Mouse (Mus musculus) E14TG2a.4 (cell line): ENCODE data around the gene Cela1.

Experiments used
- H3K27me3 ChIP-seq: 2 replicates; pipeline ENCODE4 v1.6.1; 2014; ENCODE audit warnings: low read length, control low read depth; ENCODE audit not compliant: insufficient read depth
- H3K36me3 ChIP-seq: 2 replicates; pipeline ENCODE4 v1.6.1; 2014; ENCODE audit warnings: low read length, control low read depth; ENCODE audit not compliant: insufficient read depth
- H3K4me1 ChIP-seq: replicated peaks from 2 replicates; pipeline ENCODE4 v1.6.1; 2014; ENCODE audit warnings: low read depth, low read length, control low read depth
- H3K4me3 ChIP-seq: replicated peaks from 2 replicates; pipeline ENCODE4 v1.5.1; 2014; ENCODE audit warnings: mild to moderate bottlenecking, low read length
- H3K9me3 ChIP-seq: 2 replicates; pipeline ENCODE4 v1.6.1; 2014; ENCODE audit warnings: low read length, control low read depth
- CTCF ChIP-seq: conservative IDR thresholded peaks from 2 replicates; pipeline ENCODE4 v1.5.1; 2014; ENCODE audit warnings: low read length
- NANOG ChIP-seq: IDR thresholded peaks from 2 replicates; pipeline ENCODE4 v1.6.1; 2014; ENCODE audit warnings: borderline replicate concordance, low read length, mixed read lengths
- POU5F1 ChIP-seq: IDR thresholded peaks from 2 replicates; pipeline ENCODE4 v1.6.1; 2014; ENCODE audit warnings: low read length, borderline replicate concordance

The Cela1 gene

GRCm38 (mm10) chr15:100684450-100684849 is 3.3 kb downstream of the Cela1 start:
- H3K9me3 ChIP-seq = no peaks in the 10 kb centered on the region
- TF ChIP-seq NANOG = no peak
- no peak for TF ChIP-seq CTCF
- no peak for TF ChIP-seq POU5F1
- no peaks in the 10 kb centered on the region for H3K36me3 ChIP-seq
- H3K4me1 ChIP-seq = peaks cover 47% of the 10 kb centered on the region
- H3K4me3 ChIP-seq = peak overlapping the region; percentile 65
- H3K27me3 ChIP-seq = peaks cover 36% of the 10 kb centered on the region

GRCm38 (mm10) chr15:100683041-100683440 is 4.7 kb downstream of the Cela1 start:
- TF ChIP-seq NANOG = no peak
- TF ChIP-seq POU5F1 = no peak
- TF ChIP-seq CTCF = peak; percentile 99
- Histone ChIP-seq H3K4me1 (peaks cover 59% of the 10 kb centered on the region), H3K27me3 (peaks cover 31% of the 10 kb centered on the region), H3K4me3 (no peak overlapping the region), H3K9me3 (no peaks in the 10 kb centered on the region), H3K36me3 (no peaks in the 10 kb centered on the region)

DNA sequence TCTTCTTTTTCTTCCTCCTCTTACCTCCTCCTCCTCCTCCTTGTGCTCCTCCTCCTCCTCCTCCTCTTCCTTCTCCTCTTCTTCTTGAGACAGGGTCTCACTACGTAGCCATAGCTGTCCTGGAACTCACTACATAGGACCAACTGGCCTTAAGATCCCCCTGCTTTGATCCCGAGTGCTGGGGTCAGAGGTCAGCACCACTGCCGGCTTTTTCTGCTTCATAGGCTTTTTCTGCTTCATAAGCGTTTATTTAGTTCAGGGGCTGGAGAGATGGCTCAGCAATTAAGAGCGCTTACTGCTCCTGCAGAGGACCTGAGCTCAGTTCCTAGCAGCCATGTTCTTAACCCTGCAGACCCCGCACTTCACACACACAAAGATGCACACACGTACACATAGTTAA is 6.0 kb downstream of the Cela1 start:
- H3K9me3 ChIP-seq = no peaks in the 10 kb centered on the region
- H3K36me3 ChIP-seq = no peaks in the 10 kb centered on the region
- no peak overlapping the region for H3K4me3 ChIP-seq
- no peak for TF ChIP-seq NANOG
- no peak for TF ChIP-seq CTCF
- TF ChIP-seq POU5F1 = no peak
- H3K27me3 ChIP-seq = peaks cover 26% of the 10 kb centered on the region
- H3K4me1 ChIP-seq = peaks cover 49% of the 10 kb centered on the region

GRCm38 (mm10) chr15:100680381-100680780 is 7.3 kb downstream of the Cela1 start:
- no peak for TF ChIP-seq NANOG
- TF ChIP-seq POU5F1 = no peak
- no peak for TF ChIP-seq CTCF

GRCm38 (mm10) chr15:100679005-100679404 is 8.7 kb downstream of the Cela1 start:
- H3K4me3 ChIP-seq = no peak overlapping the region
- peaks cover 52% of the 10 kb centered on the region for H3K4me1 ChIP-seq
- H3K9me3 ChIP-seq = no peaks in the 10 kb centered on the region
- peaks cover 5% of the 10 kb centered on the region for H3K27me3 ChIP-seq
- TF ChIP-seq NANOG = no peak
- TF ChIP-seq POU5F1 = no peak
- TF ChIP-seq CTCF = no peak
- H3K36me3 ChIP-seq = no peaks in the 10 kb centered on the region

More at GRCm38 (mm10) chr15:100680381-100680780, 7.3 kb downstream of the Cela1 start:
- no peaks in the 10 kb centered on the region for H3K9me3 ChIP-seq
- no peak overlapping the region for H3K4me3 ChIP-seq
- H3K36me3 ChIP-seq = no peaks in the 10 kb centered on the region
- peaks cover 17% of the 10 kb centered on the region for H3K27me3 ChIP-seq
- H3K4me1 ChIP-seq = peaks cover 52% of the 10 kb centered on the region

DNA sequence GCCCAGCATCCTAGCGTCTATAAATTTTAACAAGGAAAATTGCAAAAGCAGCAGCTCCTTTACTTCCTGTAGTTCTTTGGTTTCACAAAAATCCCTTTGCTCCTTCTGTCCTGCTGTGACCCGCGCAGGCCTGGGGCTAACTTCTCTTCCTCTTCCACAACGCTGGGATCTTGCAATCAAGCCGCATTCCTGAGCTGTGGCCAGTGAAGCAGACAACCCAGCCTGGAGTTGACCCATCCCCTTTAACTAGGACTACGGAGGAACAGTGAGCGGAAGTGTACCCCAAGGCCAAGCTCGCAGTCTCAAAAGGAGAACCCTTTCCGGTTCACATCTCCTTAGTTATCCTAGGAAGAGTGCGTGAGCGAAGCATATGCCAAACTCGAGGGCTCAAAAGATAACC is 9.1 kb downstream of the Cela1 start:
- no peaks in the 10 kb centered on the region for H3K36me3 ChIP-seq
- peaks cover 5% of the 10 kb centered on the region for H3K27me3 ChIP-seq
- no peaks in the 10 kb centered on the region for H3K9me3 ChIP-seq
- peaks cover 55% of the 10 kb centered on the region for H3K4me1 ChIP-seq
- no peak overlapping the region for H3K4me3 ChIP-seq
- TF ChIP-seq POU5F1 (no peak), NANOG (no peak), CTCF (no peak)

DNA sequence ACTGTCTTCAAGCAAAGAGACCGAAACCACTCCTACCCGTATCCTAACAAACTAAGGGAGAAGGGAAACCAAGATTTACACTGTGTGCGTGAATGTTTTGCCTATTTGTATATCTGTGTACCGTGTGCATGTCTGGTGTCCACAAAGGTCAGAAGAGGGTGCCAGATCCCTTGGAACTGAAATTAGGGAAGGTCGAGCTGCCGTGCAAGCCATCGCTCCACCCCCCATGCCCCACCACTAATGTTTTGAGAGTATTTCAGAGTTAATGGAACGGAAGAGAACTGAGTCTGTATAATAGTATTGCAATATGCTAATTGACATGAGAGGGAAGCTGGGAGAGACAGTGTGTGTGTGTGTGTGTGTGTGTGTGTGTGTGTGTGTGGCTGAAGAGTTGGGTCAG is 10.0 kb downstream of the Cela1 start:
- Histone ChIP-seq H3K9me3 (no peaks in the 10 kb centered on the region), H3K36me3 (no peaks in the 10 kb centered on the region), H3K27me3 (peaks cover 5% of the 10 kb centered on the region), H3K4me1 (peaks cover 64% of the 10 kb centered on the region), H3K4me3 (no peak overlapping the region)
- no peak for TF ChIP-seq POU5F1
- TF ChIP-seq NANOG = no peak
- no peak for TF ChIP-seq CTCF

GRCm38 (mm10) chr15:100676521-100676920 is 11.2 kb downstream of the Cela1 start:
- no peak for TF ChIP-seq POU5F1
- TF ChIP-seq NANOG = no peak
- TF ChIP-seq CTCF = peak; percentile 16; the same call in 1 of the 2 replicates
- peaks cover 60% of the 10 kb centered on the region for H3K4me1 ChIP-seq
- H3K4me3 ChIP-seq = no peak overlapping the region
- no peaks in the 10 kb centered on the region for H3K9me3 ChIP-seq
- H3K36me3 ChIP-seq = no peaks in the 10 kb centered on the region
- H3K27me3 ChIP-seq = peaks cover 5% of the 10 kb centered on the region

DNA sequence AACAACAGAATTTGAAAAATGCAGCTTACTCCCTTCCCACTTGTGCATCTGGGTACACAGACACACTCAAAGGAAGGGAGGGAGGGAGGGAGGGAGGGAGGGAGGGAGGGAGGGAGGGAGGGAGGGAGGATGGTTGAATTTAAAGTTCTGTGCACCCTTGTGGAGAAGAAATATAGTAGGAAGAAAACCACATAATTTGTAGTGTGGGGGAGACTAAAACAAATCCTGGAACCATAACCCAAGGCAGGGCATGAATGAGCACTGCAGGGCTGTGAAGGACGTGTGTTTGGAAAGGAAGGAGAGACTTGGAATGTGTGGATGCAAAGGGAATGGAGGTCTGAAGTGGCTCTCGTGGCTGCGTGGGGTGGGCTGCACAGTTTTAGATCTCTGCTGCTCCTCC is 12.2 kb downstream of the Cela1 start:
- Histone ChIP-seq H3K4me3 (no peak overlapping the region), H3K9me3 (no peaks in the 10 kb centered on the region), H3K36me3 (no peaks in the 10 kb centered on the region), H3K4me1 (peaks cover 52% of the 10 kb centered on the region), H3K27me3 (peaks cover 10% of the 10 kb centered on the region)
- TF ChIP-seq POU5F1 (no peak), CTCF (no peak), NANOG (no peak)

GRCm38 (mm10) chr15:100674566-100674965 is 13.2 kb downstream of the Cela1 start:
- TF ChIP-seq NANOG = no peak
- peaks cover 49% of the 10 kb centered on the region for H3K4me1 ChIP-seq
- H3K36me3 ChIP-seq = no peaks in the 10 kb centered on the region
- H3K27me3 ChIP-seq = peaks cover 17% of the 10 kb centered on the region
- no peaks in the 10 kb centered on the region for H3K9me3 ChIP-seq
- H3K4me3 ChIP-seq = peak overlapping the region; percentile 11; the same call in 1 of the 2 replicates
